Mouse (Mus musculus) spleen, postnatal 4 days (tissue): Measurements from ENCODE around the gene Gipc2.
A peak's percentile ranks its signal among the peaks of the same experiment; 100 is the strongest.
"Not testable (repeated sequence)": the region's sequence is repeated elsewhere in the genome, so short reads cannot be mapped to it uniquely, and the experiment has no call there.

Experiments
- DNase-seq, 2 experiments: peaks; one replicate each; pipeline ENCODE4 v3.0.0; 2022; ENCODE audit warnings: low spot score in 2 of 2

The Gipc2 gene

GRCm38 (mm10) chr3:152155296-152155948 lies 10.6 kb downstream of the Gipc2 start:
- DNase-seq: no peak

- DNase-seq: no peak
Measured at GRCm38 (mm10) chr3:152154095-152154494, 11.9 kb downstream of the Gipc2 start.

- no peak for DNase-seq
Measured at GRCm38 (mm10) chr3:152153152-152153551, 12.9 kb downstream of the Gipc2 start.

DNA sequence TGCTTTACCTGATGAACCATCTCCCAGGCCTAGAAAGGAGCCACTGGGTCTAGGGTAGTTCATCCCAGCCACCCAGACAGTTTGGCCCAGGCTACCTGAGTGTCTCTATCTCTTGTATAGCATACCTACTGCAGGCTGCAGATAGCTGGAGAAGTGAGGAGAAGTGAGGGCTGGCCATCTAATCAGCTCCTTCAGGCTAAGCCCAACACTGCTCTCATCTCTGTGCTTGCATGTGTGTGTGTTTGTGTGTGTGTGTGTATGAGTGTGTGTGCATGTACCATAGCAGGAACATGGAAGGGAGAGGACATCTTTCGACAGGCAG lies 13.6 kb downstream of the Gipc2 start:
- peak; percentile 69 to 76 for DNase-seq

- peak; percentile 27 to 65 for DNase-seq
Measured at GRCm38 (mm10) chr3:152151725-152152482, 14.1 kb downstream of the Gipc2 start.

DNA sequence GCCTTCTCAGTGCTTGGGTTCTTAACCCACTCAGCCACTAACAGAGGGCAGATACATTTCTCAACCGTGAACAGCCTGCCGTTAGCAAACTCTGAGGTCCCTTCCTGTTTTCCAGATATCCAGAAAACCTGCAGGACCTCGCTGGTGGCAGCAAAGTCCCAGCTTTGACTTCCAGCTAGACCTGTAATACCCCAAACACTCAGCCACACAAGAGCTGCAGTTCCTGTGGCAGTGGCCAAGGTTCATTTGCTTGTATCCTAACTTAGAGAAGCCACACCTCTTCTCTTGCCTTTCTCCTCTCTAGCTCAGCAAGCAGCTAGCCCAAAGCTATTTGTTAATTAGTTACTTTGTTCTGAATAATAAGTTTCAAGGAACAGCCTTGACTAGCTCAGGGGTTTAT lies 16.2 kb downstream of the Gipc2 start:
- DNase-seq: no peak

GRCm38 (mm10) chr3:152149449-152149848 lies 16.6 kb downstream of the Gipc2 start:
- no peak for DNase-seq

GRCm38 (mm10) chr3:152147085-152147831 lies 18.8 kb downstream of the Gipc2 start:
- DNase-seq: no peak

- no peak for DNase-seq
Measured at GRCm38 (mm10) chr3:152145186-152145585, 20.8 kb downstream of the Gipc2 start.

DNA sequence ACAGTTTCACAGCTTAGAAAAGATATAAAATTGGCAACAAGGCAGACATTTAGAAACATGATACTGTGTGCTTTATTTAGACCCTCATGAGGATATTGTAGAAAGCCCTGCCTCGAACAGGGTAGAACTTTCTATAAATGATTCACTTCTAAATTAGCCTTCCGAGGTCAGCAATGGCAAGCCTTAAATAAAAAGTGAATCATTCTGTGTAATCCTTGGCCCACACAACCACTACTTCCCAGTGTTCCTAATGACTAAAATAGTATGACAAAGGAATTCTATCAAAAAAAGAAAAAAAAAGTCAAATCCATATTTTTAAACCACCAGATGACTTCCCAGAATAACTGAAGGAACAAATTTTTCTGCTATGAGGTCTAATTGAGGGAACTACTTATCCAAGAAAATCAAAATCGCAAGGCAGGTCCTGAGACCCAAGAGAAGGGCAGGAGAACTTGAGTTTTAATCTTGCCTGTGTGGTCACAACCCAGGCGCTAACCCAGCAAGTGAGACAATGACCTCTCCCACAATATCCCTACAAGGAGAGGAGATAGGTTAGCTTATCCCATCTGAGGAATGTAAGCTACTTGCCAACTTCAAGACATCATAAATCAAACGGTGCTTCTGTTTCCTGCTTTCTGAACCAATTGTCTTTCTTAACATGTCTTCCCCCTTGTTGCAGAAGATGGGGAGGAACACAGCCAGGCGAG lies 22.9 kb downstream of the Gipc2 start:
- DNase-seq: no peak

GRCm38 (mm10) chr3:152142146-152142545 lies 23.9 kb downstream of the Gipc2 start:
- no peak for DNase-seq

DNA sequence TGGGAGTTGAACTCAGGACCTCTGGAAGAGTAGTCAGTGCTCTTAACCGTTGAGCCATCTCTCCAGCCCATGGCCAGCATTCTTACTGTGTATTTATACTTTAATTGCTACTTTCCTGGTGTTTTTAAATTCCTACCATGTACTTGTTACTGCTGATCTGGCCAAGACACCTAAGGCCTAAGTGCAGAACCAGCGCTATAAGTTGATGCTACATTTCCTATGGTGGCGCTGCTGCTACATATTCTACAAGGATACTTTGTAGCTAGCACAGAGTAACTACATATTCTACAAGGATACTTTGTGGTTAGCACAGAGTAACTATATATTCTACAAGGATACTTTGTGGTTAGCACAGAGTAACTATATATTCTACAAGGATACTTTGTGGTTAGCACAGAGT lies 26.7 kb downstream of the Gipc2 start:
- DNase-seq: not testable (repeated sequence)

DNA sequence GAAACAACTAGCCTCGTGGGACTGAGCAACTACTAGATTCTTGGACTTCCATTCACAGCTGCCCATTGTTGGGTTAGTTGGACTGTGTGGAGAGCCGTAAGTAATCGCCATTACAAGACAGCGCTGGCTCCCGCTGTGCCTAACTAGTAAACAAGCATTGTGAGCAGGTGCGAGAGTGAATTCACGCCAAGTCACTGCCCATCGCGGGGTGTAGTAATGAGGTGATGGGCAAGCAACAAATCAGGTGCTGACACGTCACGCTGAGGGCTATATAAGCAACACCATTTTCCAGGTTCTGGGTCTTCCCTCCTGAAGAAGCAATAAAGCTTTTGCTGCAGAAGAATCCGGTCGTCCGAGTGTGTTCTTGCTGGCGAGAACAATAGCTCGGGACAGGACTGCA lies 29.9 kb downstream of the Gipc2 start:
- DNase-seq: not testable (repeated sequence)

GRCm38 (mm10) chr3:152133621-152134020 lies 32.4 kb downstream of the Gipc2 start:
- no peak for DNase-seq

- no peak for DNase-seq
Measured at GRCm38 (mm10) chr3:152130963-152131362, 35.1 kb downstream of the Gipc2 start.

DNA sequence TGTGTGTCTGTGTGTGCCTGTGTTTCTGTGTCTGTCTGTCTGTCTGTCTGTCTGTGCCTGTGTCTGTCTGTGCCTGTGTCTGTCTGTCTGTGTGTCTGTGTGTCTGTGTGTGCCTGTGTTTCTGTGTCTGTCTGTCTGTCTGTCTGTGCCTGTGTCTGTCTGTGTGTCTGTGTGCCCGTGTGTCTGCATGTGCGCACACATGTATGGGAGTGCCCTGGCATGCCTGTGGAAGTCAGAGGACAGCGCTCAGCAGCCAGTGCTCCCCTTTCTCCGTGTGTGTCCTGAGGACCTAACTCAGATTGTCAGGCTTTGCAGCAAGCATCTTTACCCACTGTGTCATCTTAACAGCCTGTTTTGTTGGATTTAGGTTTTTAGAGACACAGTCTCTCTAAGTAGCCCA lies 36.6 kb downstream of the Gipc2 start:
- not testable (repeated sequence) for DNase-seq

DNA sequence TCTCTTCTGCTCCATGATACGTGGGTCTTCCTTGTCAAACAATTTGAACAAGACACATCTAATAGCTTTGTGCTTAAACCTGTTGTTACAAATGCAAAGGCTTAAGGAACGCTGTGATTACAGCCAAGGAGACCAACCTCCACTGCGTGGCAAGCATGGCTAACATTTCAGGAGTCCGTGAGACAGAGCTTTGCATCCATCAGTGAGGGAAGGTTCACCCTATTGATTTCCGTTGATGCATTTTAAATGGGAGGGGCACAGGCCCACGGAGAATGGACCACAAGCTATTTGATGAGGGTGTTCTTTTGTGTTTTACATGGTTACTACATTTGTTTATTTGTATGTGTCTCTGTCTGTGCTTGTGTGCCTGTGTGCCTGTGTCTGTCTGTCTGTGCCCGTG lies 37.4 kb downstream of the Gipc2 start:
- no peak for DNase-seq

GRCm38 (mm10) chr3:152127144-152127543 lies 38.9 kb downstream of the Gipc2 start:
- DNase-seq: no peak

DNA sequence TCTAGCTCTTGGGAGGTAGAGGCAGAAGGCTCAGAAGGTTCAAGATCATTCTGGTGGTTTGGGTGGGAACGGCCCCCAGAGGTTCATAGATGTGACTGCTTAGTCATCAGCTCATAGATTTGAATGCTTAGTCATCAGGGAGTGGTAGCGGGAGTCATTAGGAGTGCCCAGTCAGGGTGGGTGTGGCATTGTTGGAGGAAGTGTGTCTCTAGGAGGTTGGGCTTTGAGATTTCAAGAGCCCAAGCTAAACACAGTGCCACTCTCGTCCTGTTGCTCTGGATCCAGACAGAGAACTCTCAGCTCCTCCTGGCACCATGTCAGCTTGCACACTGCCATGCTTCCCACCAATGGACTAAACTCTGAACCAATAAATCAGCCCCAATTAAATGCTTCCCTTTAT lies 43.3 kb downstream of the Gipc2 start:
- DNase-seq: peak; percentile 69 to 70

- DNase-seq: peak; percentile 77 to 87
Measured at GRCm38 (mm10) chr3:152122101-152122500, 43.9 kb downstream of the Gipc2 start.

- DNase-seq: no peak
Measured at GRCm38 (mm10) chr3:152121169-152122009, 44.6 kb downstream of the Gipc2 start.
